In genomic region chr5:114213183-114213582, GRCm38 (mm10) we compare ENCODE assay signal across 13 mouse cellular contexts.
DNase-seq lines count a peak whose midpoint lies in the region; ATAC-seq lines count a peak whose summit lies in the region.
"Had no signal": no experiment of that assay in that cellular context is flagged by ENCODE, and none has a peak within 500 bp of the region (broad histone marks: within the 10 kb centered on the region; RNA-seq: fewer than 3 reads in every experiment).

No protein-coding gene starts in this region.

- peak; percentile 63 for DNase-seq in CD4-positive helper T cell, adult 2 months (ENCODE audit: low read depth, low spot score)
- peak; percentile 70 for DNase-seq in liver, embryonic 13.5 days
- DNase-seq in spleen, postnatal 4 days (ENCODE audit: low spot score in 2 of 2): peak; percentile 87 to 90
- no peak for DNase-seq in hindbrain, embryonic 10.5 days (ENCODE audit: low spot score)
- DNase-seq in left cerebral cortex, adult 9 months (ENCODE audit: low spot score in 2 of 2): no peak
- DNase-seq in ovary, postnatal 36 days (ENCODE audit: low spot score): no peak
- DNase-seq: cerebellum, adult 11 months had no signal

- ATAC-seq in activated CD4-positive, CD25-positive, alpha-beta regulatory T cell, adult 4 months: peak; percentile 32
- ATAC-seq in liver, embryonic 13.5 days (ENCODE audit: low read depth): peak; percentile 80
- no peak for ATAC-seq in heart, embryonic 12.5 days (ENCODE audit: insufficient number of reproducible peaks, low FRiP score)
- ATAC-seq: hindbrain, embryonic 16.5 days had no signal

- no peak overlapping the region for H3K9ac ChIP-seq in liver, embryonic 13.5 days
- no peak overlapping the region for H3K9ac ChIP-seq in heart, embryonic 12.5 days
- H3K9ac ChIP-seq: embryonic facial prominence, embryonic 13.5 days; limb, embryonic 12.5 days had no signal

- H3K4me3 ChIP-seq in liver, embryonic 13.5 days (replicated peaks): no peak overlapping the region
- H3K4me3 ChIP-seq in hindbrain, embryonic 10.5 days: no peak overlapping the region
- H3K4me3 ChIP-seq in heart, embryonic 12.5 days: no peak overlapping the region
- H3K4me3 ChIP-seq: embryonic facial prominence, embryonic 13.5 days; heart, embryonic 10.5 days; limb, embryonic 12.5 days had no signal

- H3K36me3 ChIP-seq in liver, embryonic 13.5 days: no peaks in the 10 kb centered on the region
- H3K36me3 ChIP-seq in hindbrain, embryonic 10.5 days: no peaks in the 10 kb centered on the region
- H3K36me3 ChIP-seq in heart, embryonic 12.5 days: peaks cover 79% of the 10 kb centered on the region
- H3K36me3 ChIP-seq: embryonic facial prominence, embryonic 13.5 days; limb, embryonic 12.5 days had no signal

- H3K4me1 ChIP-seq in liver, embryonic 13.5 days (replicated peaks): peaks cover 16% of the 10 kb centered on the region
- H3K4me1 ChIP-seq in hindbrain, embryonic 10.5 days (replicated peaks): no peaks in the 10 kb centered on the region
- no peaks in the 10 kb centered on the region for H3K4me1 ChIP-seq in heart, embryonic 12.5 days (replicated peaks)
- H3K4me1 ChIP-seq: embryonic facial prominence, embryonic 13.5 days; limb, embryonic 12.5 days had no signal

- H3K9me3 ChIP-seq in liver, embryonic 13.5 days (replicated peaks): no peaks in the 10 kb centered on the region
- no peaks in the 10 kb centered on the region for H3K9me3 ChIP-seq in hindbrain, embryonic 10.5 days
- H3K9me3 ChIP-seq in heart, embryonic 12.5 days (replicated peaks): no peaks in the 10 kb centered on the region
- H3K9me3 ChIP-seq: embryonic facial prominence, embryonic 13.5 days; heart, embryonic 10.5 days; limb, embryonic 12.5 days had no signal

- 9% methylated on average over 10 of the region's 10 CpGs for WGBS in liver, embryonic 13.5 days (ENCODE audit: insufficient replicate concordance)
- WGBS in hindbrain, embryonic 10.5 days: 71% methylated on average over 10 of the region's 10 CpGs
- 61% methylated on average over 10 of the region's 10 CpGs for WGBS in heart, embryonic 12.5 days

- no peaks in the 10 kb centered on the region for H3K27me3 ChIP-seq in liver, embryonic 13.5 days
- no peaks in the 10 kb centered on the region for H3K27me3 ChIP-seq in hindbrain, embryonic 10.5 days (ENCODE audit: insufficient read depth, poor library complexity, severe bottlenecking)
- no peaks in the 10 kb centered on the region for H3K27me3 ChIP-seq in heart, embryonic 12.5 days (replicated peaks)
- H3K27me3 ChIP-seq: embryonic facial prominence, embryonic 13.5 days; limb, embryonic 12.5 days had no signal

- H3K4me2 ChIP-seq in liver, embryonic 13.5 days: peak overlapping the region; percentile 41
- H3K4me2 ChIP-seq in heart, embryonic 12.5 days: no peak overlapping the region
- H3K4me2 ChIP-seq: embryonic facial prominence, embryonic 13.5 days; limb, embryonic 12.5 days had no signal

- peak overlapping the region; percentile 27; the same call in 1 of the 2 replicates for H3K27ac ChIP-seq in liver, embryonic 13.5 days
- H3K27ac ChIP-seq in hindbrain, embryonic 10.5 days: no peak overlapping the region
- H3K27ac ChIP-seq in heart, embryonic 12.5 days (ENCODE audit: poor library complexity, severe bottlenecking): no peak overlapping the region
- H3K27ac ChIP-seq: embryonic facial prominence, embryonic 13.5 days; heart, embryonic 10.5 days; limb, embryonic 12.5 days had no signal

Comparison
In these comparisons a context has a peak if more than half of its experiments do, and no peak if none do; other contexts are left out.
1. DNase-seq: peak in CD4-positive helper T cell, adult 2 months (single experiment), liver, embryonic 13.5 days (single experiment) and spleen, postnatal 4 days (2 of 2); none in hindbrain, embryonic 10.5 days (single experiment), left cerebral cortex, adult 9 months (0 of 2) and ovary, postnatal 36 days (single experiment).